Mouse (Mus musculus) MEL (cell line): ENCODE measurements around the gene Ocln. TPM values are rescaled to one million over a fixed set of nuclear protein-coding genes. Genes with fewer than 3 reads are reported as not detected.

Experiments used
- DNase-seq: peaks from one replicate; pipeline ENCODE4 v3.0.0; 2011; ENCODE audit warnings: low read depth, low spot score
- H3K27ac ChIP-seq: 2 replicates; pipeline ENCODE4 v1.5.1; 2012; ENCODE audit warnings: low read depth, mild to moderate bottlenecking, control low read depth, low read length, moderate library complexity; ENCODE audit not compliant: control insufficient read depth
- H3K27me3 ChIP-seq, 2 experiments: fragments of 150-350 bp in 1 of 2; sonication (generic) in 1 of 2; 2 replicates each; pipeline ENCODE4 v1.6.1; 2012; ENCODE audit warnings: low read length in 2 of 2, mild to moderate bottlenecking in 2 of 2, improper control_type of control experiment in 1 of 2, moderate library complexity in 1 of 2; ENCODE audit not compliant: insufficient read depth in 2 of 2, control insufficient read depth in 1 of 2
- H3K36me3 ChIP-seq, 2 experiments: 2 replicates each; pipeline ENCODE4 v1.6.1; 2012 to 2014; ENCODE audit warnings: low read length in 2 of 2, improper control_type of control experiment in 1 of 2, inconsistent platforms in 1 of 2, mild to moderate bottlenecking in 1 of 2; ENCODE audit not compliant: insufficient read depth in 2 of 2, control insufficient read depth in 1 of 2
- H3K4me1 ChIP-seq, 2 experiments: fragments of 150-350 bp in 1 of 2; sonication (generic) in 1 of 2; 2 replicates each; pipeline ENCODE4 v1.6.1; 2012; ENCODE audit warnings: low read length in 2 of 2, improper control_type of control experiment in 1 of 2, mild to moderate bottlenecking in 1 of 2; ENCODE audit not compliant: insufficient read depth in 2 of 2, control insufficient read depth in 1 of 2
- H3K4me3 ChIP-seq, 2 experiments: fragments of 150-350 bp in 1 of 2; sonication (generic) in 1 of 2; 2 replicates each; pipeline ENCODE4 v1.5.1; 2012; ENCODE audit warnings: low read depth in 2 of 2, low read length in 2 of 2, mild to moderate bottlenecking in 2 of 2, moderate library complexity in 2 of 2, control low read depth in 1 of 2, improper control_type of control experiment in 1 of 2; ENCODE audit not compliant: control insufficient read depth in 1 of 2, insufficient read depth in 1 of 2
- H3K79me2 ChIP-seq: 2 replicates; pipeline ENCODE4 v1.6.1; 2012; ENCODE audit warnings: mild to moderate bottlenecking, low read length, moderate library complexity; ENCODE audit not compliant: control insufficient read depth, poor library complexity, insufficient read depth
- H3K9ac ChIP-seq: 2 replicates; pipeline ENCODE4 v1.6.1; 2012; ENCODE audit warnings: low read depth, mild to moderate bottlenecking, control low read depth, low read length, moderate library complexity; ENCODE audit not compliant: control insufficient read depth, poor library complexity, severe bottlenecking
- H3K9me3 ChIP-seq: fragments of 150-350 bp; sonication (generic); replicated peaks from 2 replicates; pipeline ENCODE4 v1.6.1; 2012; ENCODE audit warnings: mild to moderate bottlenecking, low read length, improper control_type of control experiment, moderate library complexity; ENCODE audit not compliant: insufficient read depth
- CTCF ChIP-seq, 3 experiments: IDR thresholded peaks in 2 of 3; conservative IDR thresholded peaks in 1 of 3; 2 replicates each; pipeline ENCODE4 v1.5.1; 2011 to 2012; ENCODE audit warnings: low read length in 3 of 3, low read depth in 2 of 3, mild to moderate bottlenecking in 2 of 3, improper control_type of control experiment in 1 of 3, inconsistent platforms in 1 of 3, mixed read lengths in 1 of 3, moderate library complexity in 1 of 3; ENCODE audit not compliant: control insufficient read depth in 1 of 3, insufficient read depth in 1 of 3, poor library complexity in 1 of 3, severe bottlenecking in 1 of 3
- ELF1 ChIP-seq: IDR thresholded peaks from 2 replicates; pipeline ENCODE4 v1.6.1; 2014; ENCODE audit warnings: low read depth, mild to moderate bottlenecking, inconsistent platforms, low read length, improper control_type of control experiment, moderate library complexity
- EP300 ChIP-seq, 2 experiments: IDR thresholded peaks; 2 replicates each; pipeline ENCODE4 v1.6.1; 2011; ENCODE audit warnings: improper control_type of control experiment in 2 of 2, low read length in 2 of 2, low read depth in 1 of 2, mild to moderate bottlenecking in 1 of 2
- ETS1 ChIP-seq: IDR thresholded peaks from 2 replicates; pipeline ENCODE4 v1.6.1; 2012; ENCODE audit warnings: low read depth, mild to moderate bottlenecking, inconsistent platforms, low read length, improper control_type of control experiment, moderate library complexity
- GABPA ChIP-seq: IDR thresholded peaks from 2 replicates; pipeline ENCODE4 v1.6.1; 2012; ENCODE audit warnings: low read depth, mild to moderate bottlenecking, inconsistent platforms, low read length, improper control_type of control experiment, moderate library complexity
- GATA1 ChIP-seq: IDR thresholded peaks from 2 replicates; pipeline ENCODE4 v1.6.1; 2011; ENCODE audit warnings: low read depth, low read length, improper control_type of control experiment
- HCFC1 ChIP-seq: IDR thresholded peaks from 2 replicates; pipeline ENCODE4 v1.6.1; 2012; ENCODE audit warnings: low read depth, mild to moderate bottlenecking, inconsistent platforms, low read length, improper control_type of control experiment, moderate library complexity
- JUND ChIP-seq: IDR thresholded peaks from 2 replicates; pipeline ENCODE4 v1.6.1; 2011; ENCODE audit warnings: low read depth, mild to moderate bottlenecking, improper control_type of control experiment, low read length
- KAT2A ChIP-seq: conservative IDR thresholded peaks from 2 replicates; pipeline ENCODE4 v1.6.1; 2012; ENCODE audit warnings: low read depth, low read length, improper control_type of control experiment, inconsistent platforms
- MAFK ChIP-seq: IDR thresholded peaks from 2 replicates; pipeline ENCODE4 v1.6.1; 2011; ENCODE audit warnings: low read depth, mild to moderate bottlenecking, low read length, improper control_type of control experiment, borderline replicate concordance
- MAX ChIP-seq: IDR thresholded peaks from 2 replicates; pipeline ENCODE4 v1.6.1; 2011; ENCODE audit warnings: low read length, improper control_type of control experiment
- MAZ ChIP-seq: IDR thresholded peaks from 2 replicates; pipeline ENCODE4 v1.6.1; 2012; ENCODE audit warnings: low read depth, mild to moderate bottlenecking, inconsistent platforms, low read length, improper control_type of control experiment
- MEF2A ChIP-seq: IDR thresholded peaks from 2 replicates; pipeline ENCODE4 v1.6.1; 2014; ENCODE audit warnings: low read depth, mild to moderate bottlenecking, inconsistent platforms, low read length, improper control_type of control experiment; ENCODE audit not compliant: poor library complexity, insufficient replicate concordance, severe bottlenecking; ENCODE audit errors: extremely low read depth
- MYB ChIP-seq: IDR thresholded peaks from 2 replicates; pipeline ENCODE4 v1.6.1; 2011; ENCODE audit warnings: mild to moderate bottlenecking, low read depth, low read length, improper control_type of control experiment
- MYC ChIP-seq: IDR thresholded peaks from 2 replicates; pipeline ENCODE4 v1.6.1; 2011; ENCODE audit warnings: low read depth, mild to moderate bottlenecking, low read length, improper control_type of control experiment, moderate library complexity
- NELFE ChIP-seq: IDR thresholded peaks from 2 replicates; pipeline ENCODE4 v1.6.1; 2011; ENCODE audit warnings: low read depth, low read length, improper control_type of control experiment
- NRF1 ChIP-seq: IDR thresholded peaks from 2 replicates; pipeline ENCODE4 v1.6.1; 2014; ENCODE audit warnings: low read depth, mild to moderate bottlenecking, inconsistent platforms, low read length, improper control_type of control experiment, moderate library complexity; ENCODE audit not compliant: poor library complexity, insufficient read depth, severe bottlenecking
- POLR2A ChIP-seq, 2 experiments: IDR thresholded peaks; 2 replicates each; pipeline ENCODE4 v1.6.1; 2011 to 2012; ENCODE audit warnings: low read length in 2 of 2, mild to moderate bottlenecking in 2 of 2, control low read depth in 1 of 2, improper control_type of control experiment in 1 of 2, low read depth in 1 of 2, moderate library complexity in 1 of 2; ENCODE audit not compliant: control insufficient read depth in 1 of 2, insufficient read depth in 1 of 2, poor library complexity in 1 of 2
- POLR2AphosphoS2 ChIP-seq: IDR thresholded peaks from 2 replicates; pipeline ENCODE4 v1.6.1; 2011; ENCODE audit warnings: low read length, improper control_type of control experiment
- POLR2AphosphoS5 ChIP-seq: IDR thresholded peaks from 2 replicates; pipeline ENCODE4 v1.6.1; 2012; ENCODE audit warnings: low read depth, borderline replicate concordance, mild to moderate bottlenecking, inconsistent platforms, low read length, moderate library complexity, mixed read lengths
- RCOR1 ChIP-seq: IDR thresholded peaks from 2 replicates; pipeline ENCODE4 v1.6.1; 2012; ENCODE audit warnings: low read depth, mild to moderate bottlenecking, inconsistent platforms, low read length, improper control_type of control experiment
- TAL1 ChIP-seq: IDR thresholded peaks from 2 replicates; pipeline ENCODE4 v1.6.1; 2012; ENCODE audit warnings: mild to moderate bottlenecking, inconsistent platforms, low read length, moderate library complexity, mixed read lengths
- UBTF ChIP-seq: IDR thresholded peaks from 2 replicates; pipeline ENCODE4 v1.6.1; 2012; ENCODE audit warnings: low read depth, mild to moderate bottlenecking, inconsistent platforms, low read length, improper control_type of control experiment, moderate library complexity, borderline replicate concordance; ENCODE audit not compliant: insufficient read depth
- USF1 ChIP-seq: IDR thresholded peaks from 2 replicates; pipeline ENCODE4 v1.6.1; 2014; ENCODE audit warnings: low read depth, mild to moderate bottlenecking, inconsistent platforms, low read length, improper control_type of control experiment, moderate library complexity
- USF2 ChIP-seq, 2 experiments: IDR thresholded peaks; 2 replicates each; pipeline ENCODE4 v1.6.1; 2011 to 2012; ENCODE audit warnings: improper control_type of control experiment in 2 of 2, low read length in 2 of 2, borderline replicate concordance in 1 of 2, inconsistent platforms in 1 of 2, low read depth in 1 of 2, mild to moderate bottlenecking in 1 of 2; ENCODE audit not compliant: insufficient read depth in 1 of 2
- ZC3H11A ChIP-seq: IDR thresholded peaks from 2 replicates; pipeline ENCODE4 v1.6.1; 2012; ENCODE audit warnings: low read depth, mild to moderate bottlenecking, inconsistent platforms, low read length, improper control_type of control experiment
- ZKSCAN1 ChIP-seq: IDR thresholded peaks from 2 replicates; pipeline ENCODE4 v1.6.1; 2012; ENCODE audit warnings: low read depth, mild to moderate bottlenecking, inconsistent platforms, low read length, improper control_type of control experiment, moderate library complexity
- polyA plus RNA-seq, 2 experiments: library from polyadenylated mRNA; stranded (reverse) in 1 of 2; unstranded in 1 of 2; fragments of >175 nt in 1 of 2; fragments of >200 nt in 1 of 2; gene quantifications; 2 replicates each; pipeline versions ENCODE4 v1.2.1 to v1.2.4; 2012; ENCODE audit warnings: low replicate concordance in 2 of 2, low read depth in 1 of 2; ENCODE audit not compliant: insufficient read length in 2 of 2, insufficient read depth in 1 of 2, missing spikeins in 1 of 2
- total RNA-seq: library from RNA; depleted of rRNA; stranded (reverse); fragments of 300-350 nt; gene quantifications from 2 replicates; pipeline ENCODE4 v1.2.3, GENCODE M21; 2012

Ocln gene
- total and polyA plus RNA-seq, 3 experiments = 0.31 to 0.58 TPM; not detected in 1

- no peak for DNase-seq
- H3K27ac ChIP-seq = no peak overlapping the region
- H3K36me3 ChIP-seq = peaks cover 0 to 11% of the 10 kb centered on the region in 2 experiments; a peak in 2 of 4 replicates
- no peak for TF ChIP-seq MAFK
- TF ChIP-seq GABPA = no peak
- no peak for TF ChIP-seq ZKSCAN1
- TF ChIP-seq USF1 = no peak
- TF ChIP-seq POLR2AphosphoS2 = no peak
- TF ChIP-seq MEF2A = no peak
- no peak for TF ChIP-seq HCFC1
- TF ChIP-seq GATA1 = no peak
- no peak for TF ChIP-seq POLR2A (IDR thresholded peaks at IDR 0.05; ENCODE audit: control insufficient read depth in 1 of 2, insufficient read depth in 1 of 2, low read depth in 1 of 2, low read length in 2 of 2, poor library complexity in 1 of 2)
- no peak overlapping the region for H3K4me3 ChIP-seq
- no peaks in the 10 kb centered on the region for H3K9me3 ChIP-seq
- H3K9ac ChIP-seq = no peak overlapping the region
- H3K4me1 ChIP-seq = peaks cover 10 to 28% of the 10 kb centered on the region in 2 experiments; a peak in 3 of 4 replicates
- no peaks in the 10 kb centered on the region for H3K79me2 ChIP-seq
- H3K27me3 ChIP-seq = no peaks in the 10 kb centered on the region
These were observed 36.1 kb downstream of the Ocln start for GRCm38 (mm10) chr13:100516213-100517105.

DNA sequence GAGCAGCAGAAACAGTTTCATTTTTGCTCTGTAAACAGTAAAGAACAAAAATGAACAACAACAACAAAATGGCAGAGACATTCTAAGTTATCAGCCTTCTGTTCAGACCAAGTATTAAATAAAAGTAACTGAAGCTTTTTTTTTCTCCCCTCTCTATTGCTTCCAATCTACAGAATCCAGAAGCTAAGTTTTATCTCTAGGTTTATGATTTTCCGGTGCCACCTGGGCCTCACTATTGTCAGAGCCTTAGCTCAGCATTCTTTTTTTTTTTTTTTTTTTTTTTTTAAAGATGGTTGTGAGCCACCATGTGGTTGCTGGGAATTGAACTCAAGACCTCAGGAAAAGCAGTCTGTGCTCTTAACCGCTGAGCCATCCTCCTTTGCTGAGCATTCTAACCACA is 39.7 kb downstream of the Ocln start:
- peak overlapping the region; percentile 59 for H3K9ac ChIP-seq
- peaks cover 0 to 17% of the 10 kb centered on the region in 2 experiments; a peak in 2 of 4 replicates for H3K36me3 ChIP-seq
- no peaks in the 10 kb centered on the region for H3K27me3 ChIP-seq
- peak overlapping the region; percentile 94 for H3K27ac ChIP-seq
- H3K79me2 ChIP-seq = no peaks in the 10 kb centered on the region
- no peaks in the 10 kb centered on the region for H3K9me3 ChIP-seq
- H3K4me1 ChIP-seq = peaks cover 12 to 33% of the 10 kb centered on the region in 2 experiments
- DNase-seq = peak; percentile 70
- peak overlapping the region; percentile 38 to 42 for H3K4me3 ChIP-seq
- TF ChIP-seq MAZ (no peak), ELF1 (no peak), POLR2AphosphoS2 (no peak), ETS1 (peak; percentile 92), MAX (no peak), UBTF (no peak), GABPA (no peak), NELFE (no peak), TAL1 (peak; percentile 58), NRF1 (no peak), RCOR1 (peak; percentile 71; the same call in 1 of the 2 replicates), GATA1 (peak; percentile 83), USF1 (no peak), KAT2A (no peak), EP300 (IDR thresholded peaks at IDR 0.05; ENCODE audit: low read depth in 1 of 2, low read length in 2 of 2) (peak; percentile 72 to 88), HCFC1 (no peak; the same call in 1 of the 2 replicates), ZKSCAN1 (no peak; the same call in 1 of the 2 replicates), CTCF (IDR thresholded peaks at IDR 0.05 in 2 of 3, conservative IDR thresholded peaks at IDR 0.05 in 1 of 3; ENCODE audit: control insufficient read depth in 1 of 3, insufficient read depth in 1 of 3, low read depth in 2 of 3, low read length in 3 of 3, poor library complexity in 1 of 3, severe bottlenecking in 1 of 3) (no peak), MAFK (peak; percentile 65; the same call in 1 of the 2 replicates), POLR2AphosphoS5 (no peak), ZC3H11A (no peak), JUND (no peak), USF2 (IDR thresholded peaks at IDR 0.05; ENCODE audit: borderline replicate concordance in 1 of 2, insufficient read depth in 1 of 2, low read depth in 1 of 2, low read length in 2 of 2) (no peak), MYB (no peak), MYC (peak; percentile 70; the same call in 1 of the 2 replicates)
